Comparison of ENCODE assay signal across 21 mouse cellular contexts in genomic region chr9:116813396-116813795, GRCm38 (mm10).
DNase-seq lines count a peak whose midpoint lies in the region; ATAC-seq lines count a peak whose summit lies in the region.
"Had no signal": no experiment of that assay in that cellular context is flagged by ENCODE, and none has a peak within 500 bp of the region (broad histone marks: within the 10 kb centered on the region; RNA-seq: fewer than 3 reads in every experiment).

No protein-coding gene starts in this region.

- no peaks in the 10 kb centered on the region for H3K9me3 ChIP-seq in heart, embryonic 10.5 days
- no peaks in the 10 kb centered on the region for H3K9me3 ChIP-seq in midbrain, embryonic 11.5 days (ENCODE audit: control insufficient read depth, low read length)
- no peaks in the 10 kb centered on the region for H3K9me3 ChIP-seq in midbrain, embryonic 10.5 days (replicated peaks)
- no peaks in the 10 kb centered on the region for H3K9me3 ChIP-seq in neural tube, embryonic 14.5 days (ENCODE audit: control insufficient read depth, low read length)
- H3K9me3 ChIP-seq: liver, embryonic 12.5 days; lung, embryonic 15.5 days had no signal

- peaks cover 7% of the 10 kb centered on the region; the same call in 1 of the 2 replicates for H3K4me1 ChIP-seq in heart, embryonic 10.5 days
- H3K4me1 ChIP-seq in midbrain, embryonic 11.5 days (ENCODE audit: control insufficient read depth, insufficient read depth, low read length) = no peaks in the 10 kb centered on the region
- H3K4me1 ChIP-seq in midbrain, embryonic 10.5 days = no peaks in the 10 kb centered on the region; the same call in none of the 2 replicates
- H3K4me1 ChIP-seq in neural tube, embryonic 14.5 days (ENCODE audit: control insufficient read depth, insufficient read depth, low read length) = peaks cover 4% of the 10 kb centered on the region; the same call in 1 of the 2 replicates

- H3K4me3 ChIP-seq in heart, embryonic 10.5 days = no peak overlapping the region
- no peak overlapping the region for H3K4me3 ChIP-seq in midbrain, embryonic 11.5 days (ENCODE audit: low read depth, low read length)
- H3K4me3 ChIP-seq in midbrain, embryonic 10.5 days = no peak overlapping the region
- H3K4me3 ChIP-seq in neural tube, embryonic 14.5 days (ENCODE audit: low read depth, low read length) = no peak overlapping the region
- H3K4me3 ChIP-seq: erythroblast, embryonic 14.5 days; liver, embryonic 12.5 days; lung, embryonic 15.5 days had no signal

- no peak for ATAC-seq in midbrain, embryonic 11.5 days (ENCODE audit: low FRiP score)
- ATAC-seq in granulocyte monocyte progenitor cell, adult 5-6 weeks (replicated peaks; ENCODE audit: poor library complexity, severe bottlenecking) = peak; percentile 87
- ATAC-seq in neural tube, embryonic 14.5 days (ENCODE audit: low read depth) = no peak
- ATAC-seq in erythroblast, adult 5-6 weeks (replicated peaks; ENCODE audit: low FRiP score, poor library complexity, severe bottlenecking) = no peak
- ATAC-seq: CD4-positive, CD25-positive, alpha-beta regulatory T cell, adult 4 months; forebrain, embryonic 14.5 days; liver, embryonic 12.5 days had no signal

- no peak overlapping the region for H3K4me2 ChIP-seq in midbrain, embryonic 11.5 days
- H3K4me2 ChIP-seq in neural tube, embryonic 14.5 days (ENCODE audit: low read depth, low read length) = no peak overlapping the region
- H3K4me2 ChIP-seq: liver, embryonic 12.5 days; lung, embryonic 15.5 days had no signal

- H3K27ac ChIP-seq in heart, embryonic 10.5 days = no peak overlapping the region
- no peak overlapping the region for H3K27ac ChIP-seq in midbrain, embryonic 11.5 days (ENCODE audit: low read depth, low read length)
- H3K27ac ChIP-seq in midbrain, embryonic 10.5 days (replicated peaks) = no peak overlapping the region
- H3K27ac ChIP-seq in neural tube, embryonic 14.5 days (ENCODE audit: low read depth, low read length) = peak overlapping the region; percentile 34; the same call in 1 of the 2 replicates
- H3K27ac ChIP-seq: kidney, postnatal 0 days; liver, embryonic 12.5 days; lung, embryonic 15.5 days had no signal

- no peak overlapping the region for H3K9ac ChIP-seq in midbrain, embryonic 11.5 days (ENCODE audit: low read length)
- H3K9ac ChIP-seq in neural tube, embryonic 14.5 days (replicated peaks; ENCODE audit: low read depth, low read length) = no peak overlapping the region
- H3K9ac ChIP-seq: liver, embryonic 12.5 days; lung, embryonic 15.5 days had no signal

- no peaks in the 10 kb centered on the region for H3K27me3 ChIP-seq in heart, embryonic 10.5 days (ENCODE audit: insufficient read depth, poor library complexity, severe bottlenecking)
- no peaks in the 10 kb centered on the region for H3K27me3 ChIP-seq in midbrain, embryonic 11.5 days (ENCODE audit: control insufficient read depth, insufficient read depth, low read length)
- no peaks in the 10 kb centered on the region for H3K27me3 ChIP-seq in midbrain, embryonic 10.5 days (ENCODE audit: low read depth, poor library complexity, severe bottlenecking)
- no peaks in the 10 kb centered on the region for H3K27me3 ChIP-seq in neural tube, embryonic 14.5 days (ENCODE audit: control insufficient read depth, insufficient read depth, low read length)
- H3K27me3 ChIP-seq: liver, embryonic 12.5 days; lung, embryonic 15.5 days had no signal

- WGBS in heart, embryonic 10.5 days = 39% methylated on average over 2 of the region's 2 CpGs
- whole genome bisulfite sequencing in midbrain, embryonic 11.5 days = 83% methylated on average over 2 of the region's 2 CpGs
- 67% methylated on average over 2 of the region's 2 CpGs for WGBS in midbrain, embryonic 10.5 days
- 77% methylated on average over 2 of the region's 2 CpGs for WGBS in neural tube, embryonic 14.5 days

- peak; percentile 89 for DNase-seq in heart, adult 11 months
- no peak for DNase-seq in heart, embryonic 10.5 days (ENCODE audit: low spot score)
- DNase-seq in midbrain, embryonic 11.5 days (ENCODE audit: low spot score, missing footprints) = peak; percentile 33
- no peak for DNase-seq in midbrain, embryonic 10.5 days (ENCODE audit: low spot score)
- DNase-seq in adrenal gland, postnatal 4 days (ENCODE audit: low spot score in 2 of 2) = no peak
- DNase-seq: adrenal gland, postnatal 36 days; cerebellum, adult 9-10 months; gastrocnemius, postnatal 14 days; kidney, adult 11 months; lung, postnatal 4 days; spleen, adult 18-20 months; thymus, adult 18-20 months had no signal

- peaks cover 6% of the 10 kb centered on the region; the same call in 1 of the 2 replicates for H3K36me3 ChIP-seq in heart, embryonic 10.5 days
- no peaks in the 10 kb centered on the region for H3K36me3 ChIP-seq in midbrain, embryonic 11.5 days (ENCODE audit: control insufficient read depth, insufficient read depth, low read length)
- H3K36me3 ChIP-seq in midbrain, embryonic 10.5 days = no peaks in the 10 kb centered on the region
- no peaks in the 10 kb centered on the region for H3K36me3 ChIP-seq in neural tube, embryonic 14.5 days (ENCODE audit: control insufficient read depth, insufficient read depth, low read length)
- H3K36me3 ChIP-seq: liver, embryonic 12.5 days; lung, embryonic 15.5 days had no signal

Comparison
In these comparisons a context has a peak if more than half of its experiments do, and no peak if none do; other contexts are left out.
1. DNase-seq: peak in heart, adult 11 months (single experiment) and midbrain, embryonic 11.5 days (single experiment); none in heart, embryonic 10.5 days (single experiment), midbrain, embryonic 10.5 days (single experiment) and adrenal gland, postnatal 4 days (0 of 2).